Mouse (Mus musculus) kidney, adult 11 months (tissue): ENCODE measurements at regions not wholly inside any gene's neighbourhood (a gene's known extent, or its start where the extent isn't known, plus 50 kb on each side); places are given as distances from the start of the nearest gene placed in this dataset.
"Not testable (repeated sequence)": the region's sequence is repeated elsewhere in the genome, so short reads cannot be mapped to it uniquely, and the experiment has no call there.

Experiments used
- DNase-seq: peaks from one replicate; pipeline ENCODE4 v3.0.0; 2022

GRCm38 (mm10) chr8:26622311-26623052 is 354.6 kb upstream of the Zfp703 start:
- no peak for DNase-seq

GRCm38 (mm10) chr8:26626186-26626585 is 350.9 kb upstream of the Zfp703 start:
- no peak for DNase-seq

GRCm38 (mm10) chr8:26626651-26627077 is 350.5 kb upstream of the Zfp703 start:
- no peak for DNase-seq

GRCm38 (mm10) chr8:26627191-26627891 is 349.8 kb upstream of the Zfp703 start:
- DNase-seq: no peak

GRCm38 (mm10) chr8:26630544-26630943 is 346.6 kb upstream of the Zfp703 start:
- DNase-seq: no peak

GRCm38 (mm10) chr8:26635701-26636100 is 341.4 kb upstream of the Zfp703 start:
- peak; percentile 12 for DNase-seq

GRCm38 (mm10) chr8:26645375-26645774 is 331.8 kb upstream of the Zfp703 start:
- DNase-seq: not testable (repeated sequence)

- no peak for DNase-seq
Observed at GRCm38 (mm10) chr8:26650287-26650686, 326.8 kb upstream of the Zfp703 start.

GRCm38 (mm10) chr8:26655897-26656296 is 321.2 kb upstream of the Zfp703 start:
- no peak for DNase-seq

- no peak for DNase-seq
Observed at GRCm38 (mm10) chr8:26656310-26657075, 320.6 kb upstream of the Zfp703 start.

- no peak for DNase-seq
Observed at GRCm38 (mm10) chr8:26659381-26659780, 317.7 kb upstream of the Zfp703 start.

GRCm38 (mm10) chr8:26669541-26669940 is 307.6 kb upstream of the Zfp703 start:
- DNase-seq: no peak

GRCm38 (mm10) chr8:26672486-26673395 is 304.4 kb upstream of the Zfp703 start:
- no peak for DNase-seq

- DNase-seq: no peak
Observed at GRCm38 (mm10) chr8:26677584-26678138, 299.5 kb upstream of the Zfp703 start.

GRCm38 (mm10) chr8:26680891-26681381 is 296.2 kb upstream of the Zfp703 start:
- DNase-seq: no peak

- DNase-seq: no peak
Observed at GRCm38 (mm10) chr8:26687146-26687545, 290.0 kb upstream of the Zfp703 start.

GRCm38 (mm10) chr8:26688035-26688434 is 289.1 kb upstream of the Zfp703 start:
- no peak for DNase-seq

GRCm38 (mm10) chr8:26688745-26689478 is 288.2 kb upstream of the Zfp703 start:
- DNase-seq: no peak

- no peak for DNase-seq
Observed at GRCm38 (mm10) chr8:26689479-26690177, 287.5 kb upstream of the Zfp703 start.

- no peak for DNase-seq
Observed at GRCm38 (mm10) chr8:26690178-26690735, 286.9 kb upstream of the Zfp703 start.
